Mouse (Mus musculus) adrenal gland, adult (tissue): ENCODE measurements around the gene Ski.

Experiments used
- DNase-seq, 2 experiments: peaks; one replicate each; pipeline ENCODE4 v3.0.0; 2022 to 2023; ENCODE audit warnings: low spot score in 1 of 2; ENCODE audit not compliant: inconsistent age in 2 of 2

Ski gene

GRCm38 (mm10) chr4:155184248-155185070 lies 37.9 kb downstream of the Ski start:
- no peak for DNase-seq

DNA sequence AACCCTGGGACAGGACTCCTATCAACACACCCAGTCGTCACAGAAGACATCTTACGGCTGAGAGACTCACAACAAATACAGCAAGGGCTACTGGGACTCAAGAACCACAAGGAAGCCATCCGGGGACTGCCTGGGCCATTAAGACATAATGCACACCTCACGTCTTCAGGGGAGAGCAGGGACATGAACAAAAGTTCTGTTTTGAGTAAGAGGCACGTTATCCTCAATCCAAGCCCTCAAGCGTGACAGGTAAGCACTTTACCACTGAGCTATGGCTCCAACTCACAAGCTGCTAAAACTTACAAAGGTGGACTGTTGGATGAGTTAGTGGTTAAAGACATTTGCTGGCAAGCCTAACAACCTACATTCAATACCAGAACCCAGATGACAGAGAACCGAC lies 39.2 kb downstream of the Ski start:
- DNase-seq: no peak

DNA sequence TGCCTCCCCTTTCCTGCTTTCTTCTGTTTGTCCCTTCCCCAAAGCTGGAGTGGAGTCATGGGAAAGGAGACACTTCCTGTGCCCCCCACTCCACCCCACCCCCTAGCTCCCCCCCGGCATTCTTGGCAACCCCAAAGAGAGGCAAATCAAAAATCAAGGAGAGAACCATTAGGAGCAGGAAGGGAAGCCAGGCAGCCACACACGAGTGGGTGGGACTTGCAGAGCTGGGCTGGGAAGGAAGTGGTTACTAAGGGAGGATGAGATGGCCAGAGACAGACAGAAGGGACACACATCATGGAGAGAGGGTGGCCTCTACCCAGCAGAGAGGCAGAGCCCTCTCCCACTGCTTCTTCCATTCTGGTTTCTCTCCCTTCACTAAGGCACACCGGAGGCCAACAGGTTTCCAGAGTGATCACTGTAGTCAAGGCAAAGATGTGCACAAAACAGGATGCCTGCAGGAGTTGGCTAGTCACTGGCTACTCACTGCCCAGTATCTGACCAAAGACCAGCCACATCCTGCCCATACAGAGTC lies 43.3 kb downstream of the Ski start:
- DNase-seq: no peak

DNA sequence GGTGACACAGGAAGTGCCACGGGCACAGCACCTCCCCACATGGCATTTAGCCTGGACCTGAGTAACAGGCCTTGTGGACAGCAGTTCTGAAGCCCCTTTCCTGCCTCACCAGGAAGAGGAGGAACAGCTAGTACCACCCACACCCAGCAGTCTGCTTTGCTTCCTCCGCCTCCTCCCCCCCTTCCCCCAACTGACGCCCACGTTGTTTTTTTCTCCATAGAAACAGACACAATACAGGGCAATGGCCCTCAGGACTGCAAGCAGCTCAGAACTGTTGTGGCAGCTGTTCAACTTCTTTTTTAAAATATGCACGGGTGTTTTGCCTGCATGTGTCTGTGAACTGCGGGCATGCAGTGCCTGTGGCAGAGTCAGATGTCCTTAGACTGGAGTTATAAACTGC lies 44.1 kb downstream of the Ski start:
- peak; percentile 67 to 83 for DNase-seq

GRCm38 (mm10) chr4:155176210-155176609 lies 46.2 kb downstream of the Ski start:
- DNase-seq: no peak

GRCm38 (mm10) chr4:155173822-155174785 lies 48.3 kb downstream of the Ski start:
- no peak for DNase-seq

- DNase-seq: peak; percentile 97 to 98
Measured at GRCm38 (mm10) chr4:155172909-155173821, 49.2 kb downstream of the Ski start.

DNA sequence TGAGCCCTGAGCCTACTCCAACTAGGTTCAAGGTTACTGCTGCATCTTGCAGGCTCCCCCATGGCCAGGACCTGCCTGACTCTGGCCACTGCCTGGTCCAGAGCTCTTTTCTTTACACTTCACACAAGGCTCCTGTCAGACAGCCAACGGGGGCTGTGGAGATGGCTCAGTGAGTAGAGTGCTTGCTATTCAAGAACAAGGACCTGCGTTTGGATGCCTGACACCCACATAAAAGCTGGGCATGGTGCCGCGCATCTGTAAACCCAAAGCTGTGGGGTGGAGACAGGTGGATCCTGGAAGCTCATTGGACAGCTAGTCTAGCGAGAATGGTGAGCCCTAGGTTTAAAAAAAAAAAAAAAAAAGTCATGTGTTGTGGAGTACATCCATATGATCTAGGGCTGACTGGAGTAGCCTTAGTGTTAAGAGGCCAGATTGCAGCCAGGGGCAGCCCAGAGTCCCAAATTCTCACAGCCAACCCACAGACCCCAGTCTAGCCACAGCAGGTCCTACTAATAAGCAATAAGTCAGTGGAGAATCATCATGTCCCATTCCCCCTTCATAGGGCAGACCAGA lies 50.3 kb downstream of the Ski start:
- DNase-seq: no peak

DNA sequence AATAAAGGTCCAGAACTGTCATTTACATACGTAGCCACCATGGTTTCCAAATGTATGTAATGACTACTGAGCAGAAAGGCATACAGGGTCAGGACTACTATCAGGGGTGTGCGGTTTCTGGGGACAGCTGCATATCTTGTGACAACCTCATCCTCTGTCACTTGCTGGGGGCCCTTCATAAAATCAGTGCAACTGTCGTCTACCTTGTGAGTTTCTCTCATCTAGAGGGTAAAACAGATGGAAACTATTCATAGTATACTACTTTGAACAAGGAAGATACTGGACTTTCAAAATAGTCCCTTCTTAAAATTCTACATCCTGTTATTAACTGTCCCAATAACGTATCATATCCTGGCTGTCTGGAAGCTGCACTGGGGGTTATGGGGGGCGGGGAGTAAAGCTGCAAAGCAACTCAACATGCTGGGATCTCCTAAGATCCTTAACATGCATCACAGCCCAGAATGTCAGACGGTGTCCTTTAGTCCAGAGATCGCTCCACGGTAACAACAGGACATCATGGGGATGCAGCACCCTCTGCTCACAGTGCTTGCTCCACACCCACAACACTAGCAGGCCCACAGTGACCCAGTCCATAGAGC lies 51.7 kb downstream of the Ski start:
- DNase-seq: no peak

DNA sequence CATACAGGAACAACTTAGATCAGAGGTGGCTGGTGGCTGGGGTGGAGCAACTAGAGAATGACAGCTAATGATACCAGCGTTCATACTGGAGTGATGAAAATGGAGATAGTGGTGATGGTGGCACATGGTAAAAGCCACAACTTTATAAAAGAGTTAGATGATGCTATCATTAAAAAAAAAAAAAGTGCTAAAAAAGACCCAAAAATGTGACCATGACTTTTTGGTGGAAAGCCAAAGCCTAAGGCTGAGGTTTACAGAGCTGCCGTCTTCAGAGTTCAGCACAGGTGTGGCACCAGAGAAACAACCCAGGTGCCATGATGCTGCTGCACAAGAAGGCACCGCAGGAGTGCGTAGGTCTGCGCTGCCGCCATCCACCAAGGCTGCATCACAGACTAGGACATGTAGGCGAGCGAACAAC lies 53.5 kb downstream of the Ski start:
- DNase-seq: no peak

DNA sequence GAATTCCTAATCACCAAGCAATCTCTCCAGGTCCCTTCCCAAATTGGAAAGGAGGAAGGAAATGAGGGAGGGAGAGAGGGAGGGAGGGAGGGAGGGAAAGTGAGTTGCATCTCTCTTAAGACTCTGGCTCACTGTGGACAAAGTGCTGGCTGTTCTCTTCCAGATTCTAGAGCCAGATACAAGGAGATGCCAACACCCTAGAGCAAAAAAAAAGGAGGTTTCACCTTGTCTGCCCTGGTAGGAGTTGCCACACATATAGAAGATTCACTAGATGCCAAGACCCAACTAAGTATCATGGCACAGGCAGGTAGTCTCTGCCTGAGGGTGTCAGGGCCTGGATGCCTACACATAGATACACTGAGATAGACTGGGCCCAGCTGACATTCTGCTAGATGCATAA lies 56.5 kb downstream of the Ski start:
- DNase-seq: no peak

- DNase-seq: peak; percentile 77 to 85
Measured at GRCm38 (mm10) chr4:155164550-155164949, 57.8 kb downstream of the Ski start.

GRCm38 (mm10) chr4:155163685-155164084 lies 58.7 kb downstream of the Ski start:
- DNase-seq: no peak

DNA sequence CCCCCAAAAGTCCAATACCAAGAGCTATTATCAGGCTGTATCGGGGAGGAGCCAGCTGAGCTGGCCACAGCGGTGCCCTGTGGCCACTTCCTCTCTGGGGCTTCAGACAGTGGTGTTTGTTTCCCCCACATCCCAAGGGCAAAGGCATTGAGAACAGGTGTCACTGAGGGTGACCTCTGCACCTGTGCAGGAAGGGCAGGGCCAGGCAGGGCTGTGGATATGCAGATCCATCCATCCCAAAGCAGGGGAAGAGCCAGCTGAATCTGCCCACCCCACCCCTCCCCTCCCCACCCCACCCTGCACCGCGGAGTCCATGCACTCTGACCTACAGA lies 59.1 kb downstream of the Ski start:
- DNase-seq: no peak

DNA sequence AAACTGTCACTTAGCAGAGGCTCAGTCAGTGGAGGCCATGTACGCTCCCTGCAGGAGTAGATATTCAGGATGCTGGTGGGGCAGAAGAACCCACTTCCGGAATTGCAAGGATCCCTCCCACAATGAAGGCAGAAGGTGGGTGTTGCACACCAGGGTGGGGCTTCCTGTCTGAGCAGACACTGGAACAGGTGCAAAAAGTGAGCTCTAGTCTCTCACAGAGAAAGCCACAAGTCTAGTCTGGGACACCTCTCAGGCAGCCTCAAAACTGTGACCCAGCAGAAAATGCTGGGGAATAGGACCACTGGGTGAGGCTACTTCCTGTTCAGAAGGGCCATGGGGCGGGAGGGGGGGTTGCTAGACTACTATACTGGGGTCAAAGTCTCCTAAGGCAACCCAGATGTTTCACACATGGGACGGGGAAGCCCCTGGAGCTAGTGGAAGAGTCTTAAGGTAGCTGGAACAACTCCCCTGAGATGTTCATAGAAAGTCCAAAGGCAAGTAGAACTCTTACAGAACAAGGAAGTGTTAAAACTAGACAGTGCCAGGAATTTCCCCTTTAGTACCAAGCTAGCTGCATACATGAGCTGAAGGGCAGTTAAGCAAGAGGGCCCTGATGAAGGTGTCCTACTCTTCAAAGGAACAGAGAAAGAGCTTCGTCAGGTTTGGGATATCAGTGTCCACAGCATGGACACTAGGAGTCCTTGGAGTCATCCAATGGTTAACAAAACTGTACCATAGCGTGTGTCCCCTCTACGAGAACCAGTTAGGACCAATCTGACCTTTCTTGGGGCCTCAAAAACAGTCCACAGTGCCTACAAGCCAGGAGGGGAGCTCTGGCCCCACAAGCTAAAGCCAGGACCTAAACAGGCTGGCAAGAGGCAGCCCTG lies 59.7 kb downstream of the Ski start:
- DNase-seq: no peak

DNA sequence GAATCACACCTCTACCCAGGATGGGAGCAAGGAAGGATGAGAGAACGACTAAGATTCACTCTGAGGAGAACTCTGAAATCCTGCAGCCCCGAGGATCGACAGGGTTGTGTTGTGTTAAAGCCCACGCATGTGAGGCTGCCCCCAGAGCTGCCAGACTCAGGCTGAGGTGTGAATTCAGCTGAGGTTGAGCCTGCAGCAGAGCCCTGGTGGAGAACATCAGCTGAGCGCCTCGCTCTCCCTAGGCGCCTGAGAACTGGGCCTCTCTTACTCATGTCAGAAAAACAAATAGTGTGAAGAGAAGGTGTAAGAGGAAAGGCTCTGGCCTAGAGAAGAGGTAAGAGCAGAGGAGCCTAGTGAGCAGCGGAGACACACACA lies 63.9 kb downstream of the Ski start:
- DNase-seq: no peak

DNA sequence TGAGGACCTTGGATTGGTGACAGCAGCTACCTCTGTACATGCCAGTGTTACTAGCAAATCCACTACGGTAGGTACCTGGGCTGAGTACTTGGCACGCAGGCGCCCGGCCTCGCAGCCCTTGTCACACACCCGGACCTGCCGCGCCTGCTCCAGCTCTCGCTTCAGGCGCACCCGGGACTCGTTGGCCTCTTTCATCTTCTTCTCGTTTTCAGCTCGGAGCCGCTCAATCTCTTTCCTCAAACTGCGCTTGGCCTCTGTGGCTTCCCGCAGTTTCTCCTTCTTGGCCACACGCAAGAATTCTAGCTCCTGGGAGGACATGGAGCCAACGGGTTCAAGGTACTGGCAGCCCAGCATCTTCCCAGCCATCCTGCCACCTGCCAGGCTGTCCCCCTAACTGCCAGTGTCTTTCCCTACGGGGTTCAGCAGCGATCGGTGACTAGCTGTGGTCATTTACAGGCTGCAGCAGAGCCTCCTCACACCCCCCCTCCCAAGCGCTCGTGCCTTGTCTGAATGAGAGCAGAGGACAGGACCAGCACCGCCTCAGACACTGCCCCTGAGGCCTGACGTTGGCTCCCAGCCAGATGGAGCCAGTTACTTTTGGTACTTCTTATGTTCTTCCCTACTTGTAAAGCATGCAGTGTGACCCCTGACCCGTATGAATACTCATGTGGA lies 64.4 kb downstream of the Ski start:
- DNase-seq: no peak

GRCm38 (mm10) chr4:155156734-155157133 lies 65.7 kb downstream of the Ski start:
- DNase-seq: no peak

DNA sequence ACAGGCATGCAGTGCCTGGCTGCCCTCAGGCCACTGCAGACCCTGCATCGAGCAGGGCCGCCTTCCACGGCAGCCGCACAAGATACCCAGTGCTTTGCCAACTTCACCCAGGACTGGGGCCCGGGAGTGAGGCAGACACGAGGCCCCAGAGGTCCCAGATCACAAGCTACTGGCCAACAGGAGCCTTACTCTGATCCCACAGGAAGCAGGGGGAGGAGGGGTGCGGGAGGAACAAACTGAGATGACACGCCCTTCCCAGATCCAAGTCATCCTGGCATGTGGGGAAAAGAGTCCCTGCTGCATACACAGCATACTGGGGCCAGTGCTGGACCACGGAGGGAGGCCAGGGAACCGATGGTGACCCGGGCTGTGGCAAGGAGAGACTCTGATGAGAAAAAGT lies 67.4 kb downstream of the Ski start:
- DNase-seq: no peak
